Mouse (Mus musculus) fibroblast of lung, adult 2 months (primary cell): ENCODE measurements at regions not wholly inside any gene's neighbourhood (a gene's known extent, or its start where the extent isn't known, plus 50 kb on each side); places are given as distances from the start of the nearest gene placed in this dataset.
"Not testable (repeated sequence)": the region's sequence is repeated elsewhere in the genome, so short reads cannot be mapped to it uniquely, and the experiment has no call there.

Experiments used
- DNase-seq: peaks from one replicate; pipeline ENCODE4 v3.0.0-alpha.2; 2011; ENCODE audit warnings: low read depth

- DNase-seq: no peak
Measured at GRCm38 (mm10) chr3:155662280-155662679, 569.0 kb downstream of the Lrriq3 start.

GRCm38 (mm10) chr3:155672558-155672957 is 579.3 kb downstream of the Lrriq3 start:
- no peak for DNase-seq

GRCm38 (mm10) chr3:155680200-155680599 is 587.0 kb downstream of the Lrriq3 start:
- DNase-seq: no peak

GRCm38 (mm10) chr3:155682921-155683813 is 589.9 kb downstream of the Lrriq3 start:
- DNase-seq: no peak

GRCm38 (mm10) chr3:155688358-155688757 is 595.1 kb downstream of the Lrriq3 start:
- no peak for DNase-seq

GRCm38 (mm10) chr3:155723011-155723510 is 629.8 kb downstream of the Lrriq3 start:
- no peak for DNase-seq

- no peak for DNase-seq
Measured at GRCm38 (mm10) chr3:155742421-155742820, 649.2 kb downstream of the Lrriq3 start.

- DNase-seq: not testable (repeated sequence)
Measured at GRCm38 (mm10) chr3:155746601-155747000, 653.4 kb downstream of the Lrriq3 start.

- no peak for DNase-seq
Measured at GRCm38 (mm10) chr3:155747511-155747910, 654.3 kb downstream of the Lrriq3 start.

GRCm38 (mm10) chr3:155757285-155757684 is 664.1 kb downstream of the Lrriq3 start:
- DNase-seq: no peak

- no peak for DNase-seq
Measured at GRCm38 (mm10) chr3:155776019-155776418, 682.8 kb downstream of the Lrriq3 start.

- DNase-seq: no peak
Measured at GRCm38 (mm10) chr3:155777025-155777424, 683.8 kb downstream of the Lrriq3 start.

GRCm38 (mm10) chr3:155815693-155816092 is 722.5 kb downstream of the Lrriq3 start:
- DNase-seq: no peak

GRCm38 (mm10) chr3:155824863-155825262 is 731.6 kb downstream of the Lrriq3 start:
- no peak for DNase-seq

- no peak for DNase-seq
Measured at GRCm38 (mm10) chr3:155866286-155866685, 695.3 kb upstream of the Negr1 start.

- DNase-seq: no peak
Measured at GRCm38 (mm10) chr3:155875696-155876095, 685.9 kb upstream of the Negr1 start.

- DNase-seq: no peak
Measured at GRCm38 (mm10) chr3:155878401-155878800, 683.2 kb upstream of the Negr1 start.

- DNase-seq: no peak
Measured at GRCm38 (mm10) chr3:155880722-155881121, 680.9 kb upstream of the Negr1 start.

- DNase-seq: no peak
Measured at GRCm38 (mm10) chr3:155915981-155916380, 645.6 kb upstream of the Negr1 start.

- DNase-seq: no peak
Measured at GRCm38 (mm10) chr3:155942896-155943295, 618.7 kb upstream of the Negr1 start.

- DNase-seq: no peak
Measured at GRCm38 (mm10) chr3:155944042-155944735, 617.4 kb upstream of the Negr1 start.

- no peak for DNase-seq
Measured at GRCm38 (mm10) chr3:155945188-155945587, 616.4 kb upstream of the Negr1 start.

- DNase-seq: not testable (repeated sequence)
Measured at GRCm38 (mm10) chr3:155962496-155962895, 599.1 kb upstream of the Negr1 start.
